Comparison of ENCODE assay signal across 8 mouse cellular contexts in the genomic region with DNA sequence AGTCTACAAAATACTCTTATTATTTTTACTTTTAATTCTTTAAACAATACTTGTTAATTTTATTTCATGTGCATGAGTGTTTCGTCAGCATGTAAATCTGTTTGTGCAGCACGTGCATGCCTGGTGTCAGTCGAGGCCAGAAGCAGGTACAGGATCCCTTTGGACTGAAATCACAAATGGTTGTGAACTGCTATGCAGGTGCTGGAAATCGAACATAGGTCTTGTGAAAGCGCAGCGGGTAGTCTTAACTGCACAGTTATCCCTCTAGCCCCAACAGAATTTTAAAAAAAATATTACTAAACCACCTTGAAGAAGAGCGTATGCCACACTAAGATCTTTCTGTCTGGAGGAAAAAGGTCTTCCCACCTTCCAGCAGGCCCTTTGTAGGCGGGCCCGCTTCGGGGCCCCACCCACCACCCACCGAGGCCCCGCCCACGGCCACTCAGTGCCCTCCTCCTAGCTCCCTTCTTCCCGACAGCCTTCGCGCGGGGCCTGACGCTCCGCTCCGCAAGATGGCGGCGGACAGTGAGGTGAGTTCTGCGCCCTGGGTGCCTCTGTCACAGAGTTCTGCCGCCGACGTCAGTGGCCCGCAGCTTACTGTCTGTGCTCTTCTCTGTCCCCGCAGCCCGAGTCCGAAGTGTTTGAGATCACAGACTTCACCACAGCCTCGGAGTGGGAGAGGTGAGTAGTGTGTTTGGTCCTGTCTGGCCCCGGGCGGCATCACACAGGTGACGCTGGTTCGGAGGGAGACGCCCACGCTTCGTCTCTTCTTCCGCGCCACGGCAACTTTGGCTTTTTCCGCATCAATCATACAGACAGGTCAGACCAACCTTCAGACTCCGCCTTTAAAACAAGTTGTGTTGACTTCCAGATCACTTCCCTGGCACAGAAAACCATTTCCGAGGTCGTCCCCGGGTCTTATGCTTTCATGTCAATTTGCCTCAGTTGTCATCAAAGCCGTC. TPM values are rescaled to one million over a fixed set of nuclear protein-coding genes. Genes with fewer than 3 reads are reported as not detected.
DNase-seq lines count a peak whose midpoint lies in the region; ATAC-seq and TF ChIP-seq lines count a peak whose summit lies in the region.

A gene (plus strand): TSS at position 474 of the 962 bp plus-strand sequence.

- H3K9ac ChIP-seq in forebrain, postnatal 0 days, result peak within 1 kb of the TSS; percentile 81
- peak within 1 kb of the TSS; percentile 54 for H3K9ac ChIP-seq in lung, embryonic 15.5 days

- no peaks in the 10 kb centered on the region for H3K27me3 ChIP-seq in G1E (ENCODE audit: insufficient read depth, low read length)
- H3K27me3 ChIP-seq in forebrain, postnatal 0 days (ENCODE audit: insufficient read depth, low read length), result no peaks in the 10 kb centered on the region
- no peaks in the 10 kb centered on the region for H3K27me3 ChIP-seq in lung, embryonic 15.5 days

- peak; percentile 89 for DNase-seq in G1E (ENCODE audit: low spot score)
- DNase-seq in cerebellum, adult 18-20 months, result peak; percentile 92
- peak; percentile 90 for DNase-seq in forebrain, postnatal 0 days
- peak; percentile 93 for DNase-seq in heart, postnatal 4 days
- peak; percentile 82 to 86 for DNase-seq in layer of hippocampus, adult 8-10 months (ENCODE audit: low spot score in 2 of 2)
- DNase-seq in ovary, adult 18-20 months (ENCODE audit: low spot score), result peak; percentile 80
- DNase-seq in thymus, postnatal 0 days (ENCODE audit: low spot score), result peak; percentile 92

- H3K27ac ChIP-seq in forebrain, postnatal 0 days (ENCODE audit: low read depth, low read length), result peak within 1 kb of the TSS; percentile 87
- H3K27ac ChIP-seq in lung, embryonic 15.5 days, result peak within 1 kb of the TSS; percentile 71

- WGBS in forebrain, postnatal 0 days, result 13% methylated on average over 47 of the region's 47 CpGs
- WGBS in lung, embryonic 15.5 days, result 10% methylated on average over 47 of the region's 47 CpGs

- peak within 1 kb of the TSS; percentile 93 for H3K4me3 ChIP-seq in G1E (ENCODE audit: low read depth, low read length)
- H3K4me3 ChIP-seq in forebrain, postnatal 0 days (ENCODE audit: low read depth, low read length), result peak within 1 kb of the TSS; percentile 71
- peak within 1 kb of the TSS; percentile 72 for H3K4me3 ChIP-seq in lung, embryonic 15.5 days

- no peak for TF ChIP-seq CTCF in G1E (IDR thresholded peaks at IDR 0.05; ENCODE audit: low read depth, low read length)
- TF ChIP-seq CTCF in forebrain, postnatal 0 days (IDR thresholded peaks at IDR 0.05; ENCODE audit: low read depth), result no peak

- peaks cover 21% of the 10 kb centered on the region for H3K4me1 ChIP-seq in G1E (ENCODE audit: insufficient read depth, low read depth, low read length)
- H3K4me1 ChIP-seq in forebrain, postnatal 0 days (ENCODE audit: insufficient read depth), result peaks cover 5% of the 10 kb centered on the region; the same call in 1 of the 2 replicates
- peaks cover 9% of the 10 kb centered on the region for H3K4me1 ChIP-seq in lung, embryonic 15.5 days

- no peaks in the 10 kb centered on the region for H3K9me3 ChIP-seq in G1E (replicated peaks)
- no peaks in the 10 kb centered on the region for H3K9me3 ChIP-seq in forebrain, postnatal 0 days (ENCODE audit: low read length)
- no peaks in the 10 kb centered on the region for H3K9me3 ChIP-seq in lung, embryonic 15.5 days

- peaks cover 31% of the 10 kb centered on the region for H3K36me3 ChIP-seq in G1E (replicated peaks)
- peaks cover 10% of the 10 kb centered on the region for H3K36me3 ChIP-seq in forebrain, postnatal 0 days (ENCODE audit: insufficient read depth)
- H3K36me3 ChIP-seq in lung, embryonic 15.5 days, result peaks cover 12% of the 10 kb centered on the region; the same call in 1 of the 2 replicates

- H3K4me2 ChIP-seq in forebrain, postnatal 0 days (ENCODE audit: low read depth), result peak within 1 kb of the TSS; percentile 56
- H3K4me2 ChIP-seq in lung, embryonic 15.5 days, result peak within 1 kb of the TSS; percentile 55

- ATAC-seq in G1E (ENCODE audit: extremely low read depth, insufficient number of reproducible peaks, low FRiP score, poor library complexity, severe bottlenecking), result peak; percentile 97
- ATAC-seq in forebrain, postnatal 0 days, result peak; percentile 99
- peak; percentile 99 for ATAC-seq in lung, embryonic 15.5 days (ENCODE audit: borderline replicate concordance, extremely low read depth, low FRiP score, low TSS enrichment)

RNA-seq across cellular contexts. Expression of the gene that starts here (rescaled TPM):
- 26.4 and 36.0 TPM in 2 replicates for total RNA-seq in G1E (2014; fragmentation: Nextera tagmentation)
- total RNA-seq in G1E (2017), result 67.3 and 70.8 TPM in 2 replicates
- 29.0 and 32.2 TPM in 2 replicates for polyA plus RNA-seq in G1E (2012)
- total RNA-seq in forebrain, postnatal 0 days (2014; rRNA removed), result 27.7 and 34.6 TPM in 2 replicates
- polyA plus RNA-seq in forebrain, postnatal 0 days (2015; fragmentation: Nextera tagmentation; extraction: Ambion mirVana), result 8.5 and 13.5 TPM in 2 replicates
- total RNA-seq in heart, postnatal 4 days (2021), result 10 to 100 TPM; 44.2 to 44.7 TPM
- 10 to 100 TPM; 70.8 to 84.4 (median 78.8) TPM for total RNA-seq in layer of hippocampus, adult 8-10 months (2022)
- polyA plus RNA-seq in lung, embryonic 15.5 days (2015; fragmentation: Nextera tagmentation; extraction: Ambion mirVana), result 22.7 and 24.9 TPM in 2 replicates
- polyA plus RNA-seq in thymus, postnatal 0 days (2015; fragmentation: Nextera tagmentation; extraction: Ambion mirVana), result 24.2 and 29.0 TPM in 2 replicates

Comparison
In these comparisons a context has a peak if more than half of its experiments do, and no peak if none do; other contexts are left out.
1. Peak in every context shown above with its lines: DNase-seq, ATAC-seq, H3K4me3 ChIP-seq and H3K27ac ChIP-seq.